Mouse (Mus musculus): ENCODE measurements around the gene H2-Eb1. TPM values are rescaled to one million over a fixed set of nuclear protein-coding genes. Genes with fewer than 3 reads are reported as not detected.
A peak's percentile ranks its signal among the peaks of the same experiment; 100 is the strongest.

Gene H2-Eb1
- polyA plus RNA-seq, 1 experiment from 2014 or later = 2.9 TPM

- H3K27me3 ChIP-seq (replicated peaks) = no peaks in the 10 kb centered on the region
Observed at GRCm38 (mm10) chr17:34294249-34294648, 11.4 kb upstream of the H2-Eb1 start.

GRCm38 (mm10) chr17:34295307-34295706 is 10.4 kb upstream of the H2-Eb1 start:
- no peaks in the 10 kb centered on the region for H3K9me3 ChIP-seq
- no peak for ATAC-seq (replicated peaks)
- H3K4me3 ChIP-seq = no peak overlapping the region
- peaks cover 7% of the 10 kb centered on the region; the same call in 1 of the 2 replicates for H3K4me1 ChIP-seq
- no peaks in the 10 kb centered on the region for H3K27me3 ChIP-seq (replicated peaks)
- H3K27ac ChIP-seq = no peak overlapping the region
- H3K4me2 ChIP-seq = no peak overlapping the region
- H3K9ac ChIP-seq = no peak overlapping the region
- H3K36me3 ChIP-seq (replicated peaks) = no peaks in the 10 kb centered on the region

More at GRCm38 (mm10) chr17:34294249-34294648, 11.4 kb upstream of the H2-Eb1 start:
- Histone ChIP-seq H3K9ac (no peak overlapping the region), H3K27ac (no peak overlapping the region), H3K4me3 (no peak overlapping the region), H3K9me3 (no peaks in the 10 kb centered on the region), H3K4me2 (no peak overlapping the region), H3K36me3 (replicated peaks) (no peaks in the 10 kb centered on the region), H3K4me1 (peaks cover 7% of the 10 kb centered on the region; the same call in 1 of the 2 replicates)
- 72% methylated on average over 4 of the region's 4 CpGs for WGBS
- no peak for ATAC-seq (replicated peaks)

GRCm38 (mm10) chr17:34295891-34296794 is 9.5 kb upstream of the H2-Eb1 start:
- ATAC-seq (replicated peaks) = peak; percentile 93
- H3K27ac ChIP-seq = peak overlapping the region; percentile 53
- peak overlapping the region; percentile 33 for H3K9ac ChIP-seq

GRCm38 (mm10) chr17:34299356-34299755 is 6.3 kb upstream of the H2-Eb1 start:
- 67% methylated on average over 3 of the region's 3 CpGs for WGBS
- H3K9me3 ChIP-seq = no peaks in the 10 kb centered on the region
- no peak overlapping the region for H3K4me2 ChIP-seq
- no peak overlapping the region for H3K27ac ChIP-seq
- no peak overlapping the region for H3K4me3 ChIP-seq
- no peaks in the 10 kb centered on the region for H3K36me3 ChIP-seq (replicated peaks)
- no peak for ATAC-seq (replicated peaks)
- no peaks in the 10 kb centered on the region for H3K27me3 ChIP-seq (replicated peaks)
- H3K9ac ChIP-seq = no peak overlapping the region
- peaks cover 3% of the 10 kb centered on the region; the same call in 1 of the 2 replicates for H3K4me1 ChIP-seq

More at GRCm38 (mm10) chr17:34295891-34296794, 9.5 kb upstream of the H2-Eb1 start:
- Histone ChIP-seq H3K36me3 (replicated peaks) (no peaks in the 10 kb centered on the region), H3K9me3 (no peaks in the 10 kb centered on the region), H3K4me1 (peaks cover 7% of the 10 kb centered on the region; the same call in 1 of the 2 replicates), H3K4me3 (peak overlapping the region; percentile 41), H3K4me2 (peak overlapping the region; percentile 45), H3K27me3 (replicated peaks) (no peaks in the 10 kb centered on the region)
- 20% methylated on average over 23 of the region's 23 CpGs for WGBS

GRCm38 (mm10) chr17:34300071-34300470 is 5.6 kb upstream of the H2-Eb1 start:
- H3K27ac ChIP-seq = no peak overlapping the region
- no peak overlapping the region for H3K4me2 ChIP-seq
- ATAC-seq (replicated peaks) = no peak
- H3K9ac ChIP-seq = no peak overlapping the region
- no peaks in the 10 kb centered on the region for H3K27me3 ChIP-seq (replicated peaks)
- H3K36me3 ChIP-seq (replicated peaks) = no peaks in the 10 kb centered on the region
- 91% methylated on average over 8 of the region's 8 CpGs for WGBS
- peaks cover 3% of the 10 kb centered on the region; the same call in 1 of the 2 replicates for H3K4me1 ChIP-seq
- no peak overlapping the region for H3K4me3 ChIP-seq
- no peaks in the 10 kb centered on the region for H3K9me3 ChIP-seq

GRCm38 (mm10) chr17:34300691-34301566 is 4.7 kb upstream of the H2-Eb1 start:
- H3K27ac ChIP-seq = no peak overlapping the region
- H3K9ac ChIP-seq = no peak overlapping the region
- H3K4me2 ChIP-seq = no peak overlapping the region
- H3K36me3 ChIP-seq (replicated peaks) = no peaks in the 10 kb centered on the region
- H3K9me3 ChIP-seq = no peaks in the 10 kb centered on the region
- no peak for ATAC-seq (replicated peaks)
- no peaks in the 10 kb centered on the region for H3K27me3 ChIP-seq (replicated peaks)
- H3K4me3 ChIP-seq = no peak overlapping the region
- H3K4me1 ChIP-seq = peaks cover 3% of the 10 kb centered on the region; the same call in 1 of the 2 replicates
- 78% methylated on average over 23 of the region's 23 CpGs for WGBS

- Histone ChIP-seq H3K9me3 (no peaks in the 10 kb centered on the region), H3K36me3 (replicated peaks) (no peaks in the 10 kb centered on the region), H3K4me1 (peaks cover 3% of the 10 kb centered on the region; the same call in 1 of the 2 replicates), H3K27ac (no peak overlapping the region), H3K27me3 (replicated peaks) (no peaks in the 10 kb centered on the region), H3K4me3 (no peak overlapping the region), H3K4me2 (no peak overlapping the region), H3K9ac (no peak overlapping the region)
- WGBS = 93% methylated on average over 4 of the region's 4 CpGs
- no peak for ATAC-seq (replicated peaks)
Observed at GRCm38 (mm10) chr17:34301670-34302190, 3.9 kb upstream of the H2-Eb1 start.

GRCm38 (mm10) chr17:34303789-34304188 is 1.9 kb upstream of the H2-Eb1 start:
- ATAC-seq (replicated peaks) = no peak
- no peak overlapping the region for H3K27ac ChIP-seq
- H3K9me3 ChIP-seq = no peaks in the 10 kb centered on the region
- H3K36me3 ChIP-seq (replicated peaks) = no peaks in the 10 kb centered on the region
- H3K4me1 ChIP-seq = no peaks in the 10 kb centered on the region
- no peak overlapping the region for H3K4me2 ChIP-seq
- no peak overlapping the region for H3K9ac ChIP-seq
- WGBS = 93% methylated on average over 2 of the region's 2 CpGs
- H3K4me3 ChIP-seq = no peak overlapping the region
- H3K27me3 ChIP-seq (replicated peaks) = 0 out of 2 replicates have a peak, but pooled peaks cover 3% of the 10 kb centered on the region

- no peaks in the 10 kb centered on the region for H3K36me3 ChIP-seq (replicated peaks)
- no peak; the same call in 1 of the 2 replicates for ATAC-seq (replicated peaks)
Observed at GRCm38 (mm10) chr17:34304751-34305150, 916 bp upstream of the H2-Eb1 start.

GRCm38 (mm10) chr17:34306407-34306806 is 740 bp downstream of the H2-Eb1 start:
- H3K27ac ChIP-seq = no peak overlapping the region
- 0 out of 2 replicates have a peak, but pooled peaks cover 3% of the 10 kb centered on the region for H3K27me3 ChIP-seq (replicated peaks)
- no peak overlapping the region for H3K4me3 ChIP-seq
- H3K4me1 ChIP-seq = peaks cover 4% of the 10 kb centered on the region; the same call in 1 of the 2 replicates
- no peak overlapping the region for H3K4me2 ChIP-seq
- no peaks in the 10 kb centered on the region for H3K36me3 ChIP-seq (replicated peaks)
- no peak overlapping the region for H3K9ac ChIP-seq
- 89% methylated on average over 2 of the region's 2 CpGs for WGBS
- H3K9me3 ChIP-seq = no peaks in the 10 kb centered on the region
- no peak for ATAC-seq (replicated peaks)

More at GRCm38 (mm10) chr17:34304751-34305150, 916 bp upstream of the H2-Eb1 start:
- H3K9ac ChIP-seq = no peak overlapping the region
- H3K9me3 ChIP-seq = no peaks in the 10 kb centered on the region
- H3K4me1 ChIP-seq = peaks cover 4% of the 10 kb centered on the region; the same call in 1 of the 2 replicates
- H3K4me3 ChIP-seq = no peak overlapping the region
- WGBS = 38% methylated on average over 4 of the region's 4 CpGs
- H3K27me3 ChIP-seq (replicated peaks) = 0 out of 2 replicates have a peak, but pooled peaks cover 3% of the 10 kb centered on the region
- H3K4me2 ChIP-seq = no peak overlapping the region
- H3K27ac ChIP-seq = no peak overlapping the region

GRCm38 (mm10) chr17:34307216-34307615 is 1.5 kb downstream of the H2-Eb1 start:
- Histone ChIP-seq H3K4me1 (peaks cover 4% of the 10 kb centered on the region; the same call in 1 of the 2 replicates), H3K36me3 (replicated peaks) (no peaks in the 10 kb centered on the region), H3K4me3 (no peak overlapping the region), H3K27ac (no peak overlapping the region), H3K9me3 (no peaks in the 10 kb centered on the region), H3K4me2 (no peak overlapping the region), H3K9ac (no peak overlapping the region), H3K27me3 (replicated peaks) (0 out of 2 replicates have a peak, but pooled peaks cover 3% of the 10 kb centered on the region)
- ATAC-seq (replicated peaks) = no peak
